ENCODE assay signal across 31 mouse cellular contexts in genomic region chr11:67119539-67120070, GRCm38 (mm10). TPM values are rescaled to one million over a fixed set of nuclear protein-coding genes. Genes with fewer than 3 reads are reported as not detected.
"Had no signal": no experiment of that assay in that cellular context is flagged by ENCODE, and none has a peak within 500 bp of the region (broad histone marks: within the 10 kb centered on the region; RNA-seq: fewer than 3 reads in every experiment).

No protein-coding gene starts in this region.

- H3K27me3 ChIP-seq: limb, embryonic 13.5 days; liver, embryonic 13.5 days; midbrain, embryonic 12.5 days; midbrain, embryonic 15.5 days; neural tube, embryonic 13.5 days had no signal

- H3K27ac ChIP-seq: kidney, postnatal 0 days; layer of hippocampus, adult 2 months; limb, embryonic 10.5 days; limb, embryonic 13.5 days; liver, embryonic 13.5 days; midbrain, embryonic 12.5 days; midbrain, embryonic 15.5 days; neural tube, embryonic 13.5 days; stomach, postnatal 0 days had no signal

- ATAC-seq: midbrain, embryonic 15.5 days had no signal

- H3K9ac ChIP-seq: limb, embryonic 13.5 days; liver, embryonic 13.5 days; midbrain, embryonic 12.5 days; midbrain, embryonic 15.5 days; neural tube, embryonic 13.5 days had no signal

- H3K9me3 ChIP-seq: limb, embryonic 10.5 days; limb, embryonic 13.5 days; liver, embryonic 13.5 days; midbrain, embryonic 12.5 days; midbrain, embryonic 15.5 days; neural tube, embryonic 13.5 days had no signal

- H3K4me1 ChIP-seq: limb, embryonic 10.5 days; liver, embryonic 13.5 days; midbrain, embryonic 12.5 days; midbrain, embryonic 15.5 days had no signal

- H3K4me3 ChIP-seq: layer of hippocampus, adult 2 months; limb, embryonic 10.5 days; limb, embryonic 13.5 days; liver, embryonic 13.5 days; midbrain, embryonic 12.5 days; midbrain, embryonic 15.5 days; myocyte; neural tube, embryonic 13.5 days had no signal

- DNase-seq: kidney, adult 2 months; kidney, postnatal 25 days; layer of hippocampus, adult 9-11 months; liver, embryonic 13.5 days; lung, adult 2 months; lung, postnatal 14 days; lung, postnatal 4 days; retina, postnatal 1 day; right cerebral cortex, postnatal 25 days; thymus, adult 2 months; thymus, postnatal 14 days; thymus, postnatal 4 days had no signal

- H3K36me3 ChIP-seq: limb, embryonic 10.5 days; limb, embryonic 13.5 days; liver, embryonic 13.5 days; midbrain, embryonic 12.5 days; midbrain, embryonic 15.5 days; neural tube, embryonic 13.5 days had no signal

- H3K4me2 ChIP-seq: limb, embryonic 13.5 days; liver, embryonic 13.5 days; midbrain, embryonic 12.5 days; midbrain, embryonic 15.5 days; neural tube, embryonic 13.5 days had no signal

RNA-seq across cellular contexts. Expression of gene Myh3, which starts 41.5 kb away (rescaled TPM):
- total RNA-seq: liver, adult 2 months; megakaryocyte progenitor cell, adult 5-6 weeks; megakaryocyte-erythroid progenitor cell, adult 5-6 weeks; monocyte, adult 5-6 weeks; neutrophil, adult 5-6 weeks had no signal
- polyA plus RNA-seq: liver, adult 2 months had no signal

RNA-seq across cellular contexts. Expression of gene Myh2, which starts 51.2 kb away (rescaled TPM):
- total RNA-seq: megakaryocyte progenitor cell, adult 5-6 weeks; megakaryocyte-erythroid progenitor cell, adult 5-6 weeks; monocyte, adult 5-6 weeks; neutrophil, adult 5-6 weeks had no signal
- polyA plus RNA-seq: kidney, embryonic 14.5 days; kidney, postnatal 0 days; large intestine, adult 2 months; limb, embryonic 10.5 days; liver, adult 2 months; liver, embryonic 13.5 days; liver, embryonic 16.5 days; lung, embryonic 16.5 days; neural tube, embryonic 13.5 days; stomach, embryonic 14.5 days had no signal
